Mouse (Mus musculus) embryonic facial prominence, embryonic 14.5 days (tissue): Measurements from ENCODE around the gene Usf3. TPM values are rescaled to one million over a fixed set of nuclear protein-coding genes. Genes with fewer than 3 reads are reported as not detected.

Source experiments
- polyA plus RNA-seq: library from polyadenylated mRNA; unstranded; fragments of >200 nt; fragmentation: Nextera tagmentation; extraction: Ambion mirVana; gene quantifications from 2 replicates; pipeline ENCODE4 v1.2.1, GENCODE M21; 2014

Usf3 gene
- polyA plus RNA-seq, 1 experiment from 2014 or later, result 5.5 TPM

Other genes with a start within 250 kb of the Usf3 start
- 28.3 and 34.1 TPM in 2 replicates for gene Qtrt2, start 246.4 kb upstream of the Usf3 start, polyA plus RNA-seq
- 0.71 and 1.2 TPM in 2 replicates for gene Zdhhc23, start 193.5 kb upstream of the Usf3 start, polyA plus RNA-seq
- 7.7 and 8.2 TPM in 2 replicates for gene Gramd1c, start 109.9 kb upstream of the Usf3 start, polyA plus RNA-seq
- 75.2 and 76.2 TPM in 2 replicates for gene Atp6v1a, start 33.5 kb upstream of the Usf3 start, polyA plus RNA-seq
- gene Naa50, start 33.4 kb upstream of the Usf3 start, polyA plus RNA-seq, result 88.8 and 92.1 TPM in 2 replicates
- 2.0 and 2.1 TPM in 2 replicates for gene Sidt1, start 159.9 kb downstream of the Usf3 start, polyA plus RNA-seq
- 28.8 and 29.2 TPM in 2 replicates for gene Spice1, start 173.9 kb downstream of the Usf3 start, polyA plus RNA-seq
- 1.8 and 2.4 TPM in 2 replicates for gene Cfap44, start 221.6 kb downstream of the Usf3 start, polyA plus RNA-seq